Comparison of ENCODE assay signal across 8 mouse cellular contexts in genomic region chr5:76040454-76041203, GRCm38 (mm10).
DNase-seq lines count a peak whose midpoint lies in the region; ATAC-seq lines count a peak whose summit lies in the region.

No protein-coding gene starts in this region.

- no peak overlapping the region for H3K27ac ChIP-seq in forebrain, embryonic 12.5 days

- H3K9me3 ChIP-seq in forebrain, embryonic 12.5 days = peaks cover 4% of the 10 kb centered on the region; the same call in 1 of the 2 replicates

- ATAC-seq in CD4-positive, CD25-positive, alpha-beta regulatory T cell, adult 4 months = no peak
- ATAC-seq in megakaryocyte progenitor cell, adult 5-6 weeks (replicated peaks; ENCODE audit: poor library complexity) = peak; percentile 76
- no peak for ATAC-seq in forebrain, embryonic 12.5 days (ENCODE audit: low FRiP score)

- H3K36me3 ChIP-seq in forebrain, embryonic 12.5 days (replicated peaks) = no peaks in the 10 kb centered on the region

- H3K4me2 ChIP-seq in forebrain, embryonic 12.5 days = no peak overlapping the region

- DNase-seq in CD4-positive, CD25-positive, alpha-beta regulatory T cell, adult 2 months (ENCODE audit: low read depth, low spot score) = peak; percentile 20
- DNase-seq in testis, postnatal 10 days (ENCODE audit: low spot score) = peak; percentile 50
- DNase-seq in testis, postnatal 14 days (ENCODE audit: low spot score) = no peak
- DNase-seq in heart, postnatal 4 days = peak; percentile 48
- DNase-seq in ovary, postnatal 36 days (ENCODE audit: low spot score) = no peak

- no peak overlapping the region for H3K9ac ChIP-seq in forebrain, embryonic 12.5 days

- no peaks in the 10 kb centered on the region for H3K4me1 ChIP-seq in forebrain, embryonic 12.5 days

- no peaks in the 10 kb centered on the region for H3K27me3 ChIP-seq in forebrain, embryonic 12.5 days

- H3K4me3 ChIP-seq in forebrain, embryonic 12.5 days (replicated peaks) = no peak overlapping the region

- WGBS in forebrain, embryonic 12.5 days = 70% methylated on average over 10 of the region's 10 CpGs

Comparison
In these comparisons a context has a peak if more than half of its experiments do, and no peak if none do; other contexts are left out.
1. DNase-seq: peak in CD4-positive, CD25-positive, alpha-beta regulatory T cell, adult 2 months (single experiment), testis, postnatal 10 days (single experiment) and heart, postnatal 4 days (single experiment); none in testis, postnatal 14 days (single experiment) and ovary, postnatal 36 days (single experiment).